Mouse (Mus musculus) lung, adult 2 months (tissue): Measurements from ENCODE around the gene Slfn8. TPM values are rescaled to one million over a fixed set of nuclear protein-coding genes. Genes with fewer than 3 reads are reported as not detected.
A peak's percentile ranks its signal among the peaks of the same experiment; 100 is the strongest.
"Not testable (repeated sequence)": the region's sequence is repeated elsewhere in the genome, so short reads cannot be mapped to it uniquely, and the experiment has no call there.

Experiments
- DNase-seq: peaks from one replicate; pipeline ENCODE4 v3.0.0; 2022
- H3K4me1 ChIP-seq: fragments of 200-500 bp; 2 replicates; pipeline ENCODE4 v1.6.1; 2011; ENCODE audit warnings: low read length; ENCODE audit not compliant: control insufficient read depth, insufficient read depth
- H3K4me3 ChIP-seq: fragments of 200-500 bp; replicated peaks from 2 replicates; pipeline ENCODE3; 2011; ENCODE audit warnings: low read depth, mild to moderate bottlenecking, control low read depth, low read length; ENCODE audit errors: extremely low read depth
- CTCF ChIP-seq: fragments of 200-500 bp; IDR thresholded peaks from 2 replicates; pipeline ENCODE4 v1.5.1; 2011; ENCODE audit warnings: mild to moderate bottlenecking, low read length, control low read depth; ENCODE audit not compliant: insufficient read depth
- POLR2A ChIP-seq: fragments of 200-500 bp; IDR thresholded peaks from 2 replicates; pipeline ENCODE4 v1.6.1; 2011; ENCODE audit warnings: low read depth, mild to moderate bottlenecking, control low read depth, low read length, borderline replicate concordance; ENCODE audit errors: extremely low read depth
- WGBS: fragments of 180-500 bp; shearing (Covaris S2); methylation state at CpG from one replicate; pipeline ENCODE4 v1.1.7; 2018; 5-methylcytosine and 5-hydroxymethylcytosine counted together
- polyA plus RNA-seq: library from polyadenylated mRNA; depleted of rRNA; stranded (reverse); fragments of >200 nt; gene quantifications from 2 replicates; pipeline ENCODE4 v1.2.3, GENCODE M21; 2012

Slfn8 gene
- polyA plus RNA-seq, 1 experiment = 0.20 TPM

DNA sequence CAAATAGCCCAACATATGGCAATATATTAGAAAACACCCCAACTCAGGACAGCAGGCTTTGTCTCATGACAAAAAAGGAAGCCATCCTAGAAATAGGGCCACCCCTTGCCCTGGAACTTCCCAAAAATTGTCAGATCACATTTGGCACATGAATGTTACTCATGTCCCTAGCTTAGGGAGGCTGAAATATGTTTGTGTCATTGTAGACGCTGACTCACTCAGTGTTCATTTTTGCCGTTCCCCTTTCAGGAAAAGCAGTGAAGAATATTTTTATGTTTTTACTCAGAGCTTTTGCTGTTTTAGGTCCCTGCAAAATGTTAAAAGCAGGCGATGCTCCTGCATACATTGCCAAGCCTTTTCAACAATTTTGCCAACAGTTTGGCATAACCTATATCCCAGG is 25.0 kb upstream of the Slfn8 start:
- DNase-seq = no peak
- WGBS = 76% methylated on average over 3 of the region's 3 CpGs
- H3K4me1 ChIP-seq = no peaks in the 10 kb centered on the region
- no peak overlapping the region for H3K4me3 ChIP-seq
- TF ChIP-seq POLR2A (no peak), CTCF (no peak)

DNA sequence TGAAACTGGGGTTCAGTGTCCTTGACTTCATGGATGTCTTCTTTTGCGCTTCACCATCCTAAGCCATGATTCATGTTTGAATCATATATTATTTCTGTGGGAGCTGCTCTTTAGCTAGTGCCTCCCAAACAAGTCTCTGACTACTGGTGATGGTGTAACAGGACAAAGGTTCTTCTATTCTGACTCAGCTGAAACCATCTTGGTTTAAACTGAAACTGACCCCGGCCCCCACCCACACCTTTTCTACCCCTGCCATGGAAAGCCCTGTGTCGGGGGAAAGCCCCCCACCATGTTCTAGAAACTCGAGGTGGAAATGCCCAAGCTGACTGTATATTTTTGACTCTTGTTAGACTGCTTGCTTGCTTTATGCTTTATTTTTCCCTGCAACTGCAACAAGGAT is 23.3 kb upstream of the Slfn8 start:
- Histone ChIP-seq H3K4me3 (no peak overlapping the region), H3K4me1 (no peaks in the 10 kb centered on the region)
- DNase-seq = no peak
- TF ChIP-seq POLR2A (no peak), CTCF (no peak)
- 79% methylated on average over 4 of the region's 4 CpGs for WGBS

GRCm38 (mm10) chr11:83041000-83041399 is 20.4 kb upstream of the Slfn8 start:
- no peak for DNase-seq
- Histone ChIP-seq H3K4me3 (no peak overlapping the region), H3K4me1 (no peaks in the 10 kb centered on the region)
- TF ChIP-seq CTCF (no peak), POLR2A (no peak)

DNA sequence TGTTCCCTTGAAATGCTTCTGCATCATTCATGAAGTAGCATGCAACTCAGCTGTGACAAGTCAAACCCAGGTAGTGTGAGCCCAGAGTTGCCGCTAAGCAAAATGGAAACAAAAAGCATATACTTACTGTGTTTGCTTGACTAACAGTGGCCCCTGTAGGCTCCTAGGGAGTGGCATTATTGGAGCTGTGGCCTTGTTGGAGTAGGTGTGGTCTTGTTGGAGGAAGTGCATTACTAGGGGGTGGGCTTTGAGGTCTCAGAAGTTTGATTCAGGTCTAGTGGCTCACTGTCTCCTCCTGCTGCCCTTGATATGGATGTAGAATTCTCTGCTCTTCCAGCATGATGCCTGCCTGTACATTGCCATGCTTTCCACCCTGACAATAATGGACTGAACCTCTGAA is 19.7 kb upstream of the Slfn8 start:
- H3K4me1 ChIP-seq = no peaks in the 10 kb centered on the region
- TF ChIP-seq CTCF = no peak
- TF ChIP-seq POLR2A = no peak
- DNase-seq = no peak
- H3K4me3 ChIP-seq = peak overlapping the region; percentile 19
- WGBS = 6% methylated on average over 1 of the region's 1 CpGs

DNA sequence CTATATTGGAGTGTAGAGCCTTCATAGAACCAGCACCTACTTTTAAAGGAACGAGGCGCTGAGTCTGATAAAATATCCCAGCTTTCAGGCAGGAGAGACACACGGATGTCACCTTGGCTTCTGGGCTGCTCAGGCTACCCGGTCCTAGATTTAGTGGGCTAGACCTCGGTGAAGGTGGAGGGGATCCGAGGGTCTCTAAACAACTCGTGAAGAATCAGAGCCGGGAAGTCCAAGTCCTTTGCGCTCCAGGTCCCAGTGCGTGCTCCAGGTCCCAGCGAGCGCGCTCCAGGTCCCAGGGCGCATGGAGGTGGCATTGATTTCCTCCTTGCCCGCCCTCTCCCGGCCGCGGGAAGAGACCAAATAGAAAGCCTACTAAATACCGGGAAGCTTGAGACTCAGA is 19.2 kb upstream of the Slfn8 start:
- Histone ChIP-seq H3K4me1 (no peaks in the 10 kb centered on the region), H3K4me3 (no peak overlapping the region)
- no peak for TF ChIP-seq POLR2A
- TF ChIP-seq CTCF = no peak
- WGBS = 8% methylated on average over 19 of the region's 19 CpGs
- no peak for DNase-seq

DNA sequence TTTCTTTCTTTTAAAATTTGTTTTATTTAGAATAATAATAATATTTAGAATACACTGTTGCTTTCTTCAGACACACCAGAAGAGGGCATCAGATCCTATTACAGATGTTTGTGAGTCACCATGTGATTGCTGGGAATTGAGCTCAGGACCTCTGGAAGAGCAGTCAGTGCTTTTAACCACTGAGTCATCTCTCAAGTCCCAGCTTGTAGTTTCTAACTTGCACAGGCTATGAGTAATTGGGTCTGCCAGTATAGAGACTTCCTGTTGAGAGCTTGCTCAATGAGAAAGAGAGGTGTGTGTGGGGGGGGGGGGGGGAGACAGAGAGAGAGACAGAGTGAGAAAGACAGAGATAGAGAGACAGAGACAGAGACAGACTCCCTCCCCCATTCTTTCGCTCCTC is 18.5 kb upstream of the Slfn8 start:
- TF ChIP-seq POLR2A (no peak), CTCF (no peak)
- DNase-seq = no peak
- WGBS = 88% methylated on average over 1 of the region's 1 CpGs
- Histone ChIP-seq H3K4me3 (no peak overlapping the region), H3K4me1 (no peaks in the 10 kb centered on the region)

DNA sequence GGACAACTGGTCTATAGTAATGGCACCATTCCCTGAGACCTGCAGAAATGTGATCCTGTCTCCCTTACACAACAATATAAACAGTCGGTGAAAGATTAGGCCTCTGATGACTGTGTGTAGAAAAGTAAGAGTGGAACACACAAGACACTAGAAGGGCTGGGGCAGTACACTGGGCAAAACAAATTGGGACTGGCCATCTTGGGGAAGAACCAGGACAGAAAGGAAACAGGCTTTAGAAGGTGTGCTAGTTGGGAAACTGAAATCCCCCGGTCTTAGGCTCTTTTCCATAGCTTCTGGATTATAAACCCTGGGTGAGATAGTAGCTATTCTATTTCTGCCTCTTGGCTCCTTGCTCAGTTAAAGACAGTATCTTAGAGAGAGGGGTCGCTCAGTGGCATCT is 18.1 kb upstream of the Slfn8 start:
- DNase-seq, H3K4me3 ChIP-seq, H3K4me1 ChIP-seq: not testable (repeated sequence)
- 70% methylated on average over 3 of the region's 3 CpGs for WGBS

- not testable (repeated sequence) for DNase-seq, H3K4me1 ChIP-seq
- H3K4me3 ChIP-seq = peak overlapping the region; percentile 44
- 68% methylated on average over 18 of the region's 18 CpGs for WGBS
Measured at GRCm38 (mm10) chr11:83019561-83020519, 770 bp downstream of the Slfn8 start.

DNA sequence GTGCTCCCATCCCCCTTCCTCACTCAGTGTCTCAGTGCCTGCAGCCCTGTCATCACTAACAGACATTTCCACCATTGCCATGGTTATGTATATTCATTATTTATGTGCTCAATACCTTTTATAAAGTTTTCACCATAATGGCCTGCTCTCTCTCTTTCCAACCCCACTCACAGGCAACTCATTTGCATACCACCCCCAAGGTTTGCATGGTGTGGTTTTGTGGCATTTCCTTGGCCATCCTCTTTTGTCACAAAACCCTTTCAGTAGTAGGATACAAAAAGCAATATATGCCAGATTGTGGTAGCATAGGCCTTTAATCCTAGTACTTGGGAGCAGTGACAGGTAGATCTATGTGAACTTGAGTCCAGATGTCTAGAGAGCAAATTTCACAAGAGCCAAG is 4.5 kb downstream of the Slfn8 start:
- Histone ChIP-seq H3K4me1 (no peaks in the 10 kb centered on the region), H3K4me3 (no peak overlapping the region)
- TF ChIP-seq POLR2A (no peak), CTCF (no peak)
- DNase-seq = no peak

DNA sequence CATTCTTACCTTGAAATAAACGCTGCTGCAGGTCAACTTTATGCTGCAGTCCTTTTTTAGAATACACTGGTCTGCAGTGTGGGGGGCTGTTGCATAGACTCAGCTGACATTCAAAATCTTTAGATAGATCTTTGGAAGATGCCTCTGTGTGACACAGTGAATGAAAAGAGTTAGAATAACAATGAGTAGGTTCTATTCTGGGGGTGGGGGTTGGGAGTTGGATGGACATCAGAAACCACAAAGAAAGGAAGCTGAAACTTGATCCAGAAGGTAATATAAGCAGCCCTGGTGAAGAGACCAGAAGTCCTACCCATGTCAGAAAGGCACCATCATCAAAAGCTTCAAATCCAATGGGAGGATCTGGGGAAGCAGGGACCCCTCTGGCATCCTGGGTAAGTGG is 7.3 kb downstream of the Slfn8 start:
- no peak overlapping the region for H3K4me3 ChIP-seq
- TF ChIP-seq POLR2A (no peak), CTCF (no peak)
- H3K4me1 ChIP-seq = no peaks in the 10 kb centered on the region
- DNase-seq = no peak
- 93% methylated on average over 1 of the region's 1 CpGs for WGBS
